ENCODE assay signal across 9 mouse cellular contexts in genomic region chr6:72768804-72769203, GRCm38 (mm10). TPM values are rescaled to one million over a fixed set of nuclear protein-coding genes. Genes with fewer than 3 reads are reported as not detected.
DNase-seq lines count a peak whose midpoint lies in the region; ATAC-seq and TF ChIP-seq lines count a peak whose summit lies in the region.
"Had no signal": no experiment of that assay in that cellular context is flagged by ENCODE, and none has a peak within 500 bp of the region (broad histone marks: within the 10 kb centered on the region; RNA-seq: fewer than 3 reads in every experiment).

No protein-coding gene starts in this region.

- DNase-seq in embryonic facial prominence, embryonic 14.5 days (ENCODE audit: low spot score), result peak; percentile 91
- DNase-seq in heart, postnatal 0 days (ENCODE audit: low spot score), result no peak
- peak; percentile 14 for DNase-seq in layer of hippocampus, adult 9-11 months
- DNase-seq in liver, result no peak
- no peak for DNase-seq in thymus, adult 18-20 months

- no peak overlapping the region for H3K4me3 ChIP-seq in midbrain, embryonic 13.5 days (replicated peaks)
- no peak overlapping the region for H3K4me3 ChIP-seq in midbrain, embryonic 15.5 days
- H3K4me3 ChIP-seq in embryonic facial prominence, embryonic 14.5 days (ENCODE audit: low read depth, low read length), result no peak overlapping the region
- H3K4me3 ChIP-seq in heart, postnatal 0 days (ENCODE audit: low read depth, low read length), result no peak overlapping the region
- no peak overlapping the region for H3K4me3 ChIP-seq in neural tube, embryonic 15.5 days (replicated peaks)
- H3K4me3 ChIP-seq: myocyte had no signal

- TF ChIP-seq EP300 in heart, postnatal 0 days (IDR thresholded peaks at IDR 0.05; ENCODE audit: low read depth), result no peak

- 79% methylated on average over 9 of the region's 9 CpGs for WGBS in midbrain, embryonic 13.5 days
- WGBS in midbrain, embryonic 15.5 days, result 78% methylated on average over 9 of the region's 9 CpGs
- 32% methylated on average over 9 of the region's 9 CpGs for WGBS in embryonic facial prominence, embryonic 14.5 days
- WGBS in heart, postnatal 0 days, result 60% methylated on average over 9 of the region's 9 CpGs
- 66% methylated on average over 9 of the region's 9 CpGs for WGBS in neural tube, embryonic 15.5 days

- H3K27me3 ChIP-seq in midbrain, embryonic 13.5 days, result no peaks in the 10 kb centered on the region
- no peaks in the 10 kb centered on the region for H3K27me3 ChIP-seq in midbrain, embryonic 15.5 days (replicated peaks)
- no peaks in the 10 kb centered on the region for H3K27me3 ChIP-seq in embryonic facial prominence, embryonic 14.5 days (replicated peaks; ENCODE audit: control insufficient read depth, insufficient read depth, low read length)
- H3K27me3 ChIP-seq in heart, postnatal 0 days (ENCODE audit: control insufficient read depth, insufficient read depth, low read length), result no peaks in the 10 kb centered on the region
- H3K27me3 ChIP-seq in neural tube, embryonic 15.5 days (replicated peaks), result no peaks in the 10 kb centered on the region

- 0 out of 2 replicates have a peak, but pooled peaks cover 9% of the 10 kb centered on the region for H3K4me1 ChIP-seq in midbrain, embryonic 13.5 days (replicated peaks)
- H3K4me1 ChIP-seq in midbrain, embryonic 15.5 days, result no peaks in the 10 kb centered on the region
- H3K4me1 ChIP-seq in embryonic facial prominence, embryonic 14.5 days (ENCODE audit: control insufficient read depth, insufficient read depth, low read length), result peaks cover 49% of the 10 kb centered on the region
- 0 out of 2 replicates have a peak, but pooled peaks cover 10% of the 10 kb centered on the region for H3K4me1 ChIP-seq in heart, postnatal 0 days (ENCODE audit: control insufficient read depth, insufficient read depth)
- peaks cover 27% of the 10 kb centered on the region for H3K4me1 ChIP-seq in neural tube, embryonic 15.5 days

- no peak overlapping the region for H3K9ac ChIP-seq in midbrain, embryonic 13.5 days (replicated peaks)
- no peak overlapping the region for H3K9ac ChIP-seq in midbrain, embryonic 15.5 days
- H3K9ac ChIP-seq in embryonic facial prominence, embryonic 14.5 days (ENCODE audit: low read depth, low read length), result 0 out of 2 replicates have a peak overlapping the region, but pooled peaks have one; percentile 32
- no peak overlapping the region for H3K9ac ChIP-seq in heart, postnatal 0 days (replicated peaks; ENCODE audit: low read depth, low read length)
- no peak overlapping the region for H3K9ac ChIP-seq in neural tube, embryonic 15.5 days (replicated peaks)

- no peak overlapping the region for H3K27ac ChIP-seq in midbrain, embryonic 13.5 days
- no peak overlapping the region for H3K27ac ChIP-seq in midbrain, embryonic 15.5 days
- H3K27ac ChIP-seq in embryonic facial prominence, embryonic 14.5 days (replicated peaks; ENCODE audit: low read depth, low read length), result peak overlapping the region; percentile 86
- peak overlapping the region; percentile 17; the same call in 1 of the 2 replicates for H3K27ac ChIP-seq in heart, postnatal 0 days (ENCODE audit: low read depth)
- peak overlapping the region; percentile 35; the same call in 1 of the 2 replicates for H3K27ac ChIP-seq in neural tube, embryonic 15.5 days (replicated peaks)

- no peaks in the 10 kb centered on the region for H3K36me3 ChIP-seq in midbrain, embryonic 13.5 days
- no peaks in the 10 kb centered on the region for H3K36me3 ChIP-seq in midbrain, embryonic 15.5 days (replicated peaks)
- H3K36me3 ChIP-seq in embryonic facial prominence, embryonic 14.5 days (ENCODE audit: control insufficient read depth, insufficient read depth, low read length), result peaks cover 35% of the 10 kb centered on the region
- H3K36me3 ChIP-seq in heart, postnatal 0 days (replicated peaks; ENCODE audit: control insufficient read depth, insufficient read depth, low read length), result no peaks in the 10 kb centered on the region
- no peaks in the 10 kb centered on the region for H3K36me3 ChIP-seq in neural tube, embryonic 15.5 days

- H3K9me3 ChIP-seq in midbrain, embryonic 13.5 days, result no peaks in the 10 kb centered on the region
- H3K9me3 ChIP-seq in midbrain, embryonic 15.5 days, result no peaks in the 10 kb centered on the region
- H3K9me3 ChIP-seq in embryonic facial prominence, embryonic 14.5 days (ENCODE audit: control insufficient read depth, low read length), result no peaks in the 10 kb centered on the region
- H3K9me3 ChIP-seq in heart, postnatal 0 days (replicated peaks; ENCODE audit: control insufficient read depth, low read length), result no peaks in the 10 kb centered on the region
- H3K9me3 ChIP-seq in neural tube, embryonic 15.5 days (replicated peaks), result no peaks in the 10 kb centered on the region

- TF ChIP-seq CTCF in heart, postnatal 0 days (IDR thresholded peaks at IDR 0.05; ENCODE audit: low read depth), result no peak

- ATAC-seq in midbrain, embryonic 13.5 days, result 0 out of 2 replicates have a peak, but pooled peaks have one; percentile 11
- no peak for ATAC-seq in midbrain, embryonic 15.5 days (replicated peaks)
- ATAC-seq in embryonic facial prominence, embryonic 14.5 days (ENCODE audit: low read depth), result peak; percentile 75
- peak; percentile 20; the same call in 1 of the 2 replicates for ATAC-seq in heart, postnatal 0 days (ENCODE audit: insufficient read depth, low read depth)
- no peak for ATAC-seq in neural tube, embryonic 15.5 days (ENCODE audit: low FRiP score)

- H3K4me2 ChIP-seq in midbrain, embryonic 13.5 days (replicated peaks), result no peak overlapping the region
- H3K4me2 ChIP-seq in midbrain, embryonic 15.5 days, result no peak overlapping the region
- H3K4me2 ChIP-seq in embryonic facial prominence, embryonic 14.5 days (ENCODE audit: low read depth, low read length), result peak overlapping the region; percentile 34
- H3K4me2 ChIP-seq in heart, postnatal 0 days (ENCODE audit: low read depth, low read length), result no peak overlapping the region
- H3K4me2 ChIP-seq in neural tube, embryonic 15.5 days, result no peak overlapping the region

RNA-seq across cellular contexts. Expression of gene Tcf7l1, which starts 20.2 kb away (rescaled TPM):
- polyA plus RNA-seq in midbrain, embryonic 13.5 days (2015; fragmentation: Nextera tagmentation; extraction: Ambion mirVana), result 7.9 and 9.7 TPM in 2 replicates
- 6.1 and 7.2 TPM in 2 replicates for polyA plus RNA-seq in midbrain, embryonic 15.5 days (2015; fragmentation: Nextera tagmentation; extraction: Ambion mirVana)
- polyA plus RNA-seq in embryonic facial prominence, embryonic 14.5 days (2014; fragmentation: Nextera tagmentation; extraction: Ambion mirVana), result 42.3 and 46.3 TPM in 2 replicates
- 1.3 and 8.8 TPM in 2 replicates for total RNA-seq in heart, postnatal 0 days (2014; rRNA removed; ENCODE audit: low replicate concordance)
- 9.0 and 9.2 TPM in 2 replicates for polyA plus RNA-seq in heart, postnatal 0 days (2015; fragmentation: Nextera tagmentation; extraction: Ambion mirVana)
- 7.0 and 9.8 TPM in 2 replicates for polyA plus RNA-seq in neural tube, embryonic 15.5 days (2015; fragmentation: Nextera tagmentation; extraction: Ambion mirVana)

Comparison
In these comparisons a context has a peak if more than half of its experiments do, and no peak if none do; other contexts are left out.
1. ATAC-seq: peak in midbrain, embryonic 13.5 days (single experiment), embryonic facial prominence, embryonic 14.5 days (single experiment) and heart, postnatal 0 days (single experiment); none in midbrain, embryonic 15.5 days (single experiment) and neural tube, embryonic 15.5 days (single experiment).
2. H3K27ac ChIP-seq: peak in embryonic facial prominence, embryonic 14.5 days (single experiment), heart, postnatal 0 days (single experiment) and neural tube, embryonic 15.5 days (single experiment); none in midbrain, embryonic 13.5 days (single experiment) and midbrain, embryonic 15.5 days (single experiment).
3. DNase-seq: peak in embryonic facial prominence, embryonic 14.5 days (single experiment) and layer of hippocampus, adult 9-11 months (single experiment); none in heart, postnatal 0 days (single experiment), liver (single experiment) and thymus, adult 18-20 months (0 of 2).